Mouse (Mus musculus): ENCODE measurements around the gene Pnkd. TPM values are rescaled to one million over a fixed set of nuclear protein-coding genes. Genes with fewer than 3 reads are reported as not detected.
"Not testable (repeated sequence)": the region's sequence is repeated elsewhere in the genome, so short reads cannot be mapped to it uniquely, and the experiment has no call there.

Gene Pnkd
- polyA plus RNA-seq, 1 experiment from 2014 or later, result 167 TPM

DNA sequence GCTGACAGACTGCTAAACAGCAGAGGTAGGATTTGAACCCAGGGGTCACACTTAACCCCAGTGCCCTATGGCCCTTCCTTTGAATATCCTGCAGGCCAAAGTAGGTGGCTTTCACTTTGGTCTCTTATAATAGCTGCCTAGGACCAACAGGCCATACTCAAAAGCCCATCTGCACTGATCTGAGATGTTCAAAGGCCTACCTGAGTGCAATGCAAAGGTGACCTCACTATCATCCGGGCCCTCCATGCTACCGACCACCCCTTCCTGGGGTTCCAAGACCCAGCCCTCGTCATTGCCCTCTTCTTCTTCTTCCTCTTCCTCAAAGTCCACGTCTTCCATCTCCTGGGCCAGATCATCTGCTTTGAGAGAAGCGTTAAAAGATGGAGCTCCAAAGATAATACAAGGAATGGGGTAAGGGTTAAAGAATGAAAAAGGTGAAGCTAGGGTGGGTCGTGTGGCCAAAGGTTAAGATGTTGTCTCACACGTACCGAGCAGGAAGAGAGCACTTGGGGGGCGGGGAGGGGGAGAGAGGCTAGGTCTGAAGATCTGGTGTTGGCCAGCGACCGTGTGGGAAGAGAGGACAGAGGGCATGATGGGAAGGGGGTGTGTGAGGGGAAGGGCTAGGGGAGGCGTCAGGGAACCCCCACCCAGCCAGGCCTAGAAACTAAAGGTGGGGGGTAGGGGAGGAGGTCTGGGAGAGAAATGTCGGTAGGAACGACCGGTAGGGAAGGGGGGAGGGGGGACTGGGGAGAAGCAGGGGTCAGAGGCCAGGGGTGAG, 855 bp upstream of the Pnkd start:
- H3K4me1 ChIP-seq (ENCODE audit: control insufficient read depth, insufficient read depth, low read depth, low read length), result peaks cover 21% of the 10 kb centered on the region
- H3K27me3 ChIP-seq (replicated peaks; ENCODE audit: control insufficient read depth, insufficient read depth, low read length), result no peaks in the 10 kb centered on the region
- ATAC-seq, result peak; percentile 43
- H3K4me2 ChIP-seq (ENCODE audit: low read length), result peak overlapping the region; percentile 90
- peaks cover 23% of the 10 kb centered on the region for H3K36me3 ChIP-seq (ENCODE audit: control insufficient read depth, insufficient read depth, low read length)
- H3K9ac ChIP-seq (ENCODE audit: low read depth, low read length), result peak overlapping the region; percentile 84
- peak overlapping the region; percentile 84 for H3K27ac ChIP-seq (ENCODE audit: low read depth, low read length)
- H3K9me3 ChIP-seq (ENCODE audit: control insufficient read depth, low read length), result no peaks in the 10 kb centered on the region
- peak overlapping the region; percentile 86 for H3K4me3 ChIP-seq (ENCODE audit: low read length)
- 16% methylated on average over 15 of the region's 15 CpGs for WGBS

- Histone ChIP-seq H3K9me3 (ENCODE audit: control insufficient read depth, low read length) (no peaks in the 10 kb centered on the region), H3K4me2 (ENCODE audit: low read length) (peak overlapping the region; percentile 65), H3K4me3 (ENCODE audit: low read length) (peak overlapping the region; percentile 86), H3K27ac (ENCODE audit: low read depth, low read length) (peak overlapping the region; percentile 57), H3K36me3 (ENCODE audit: control insufficient read depth, insufficient read depth, low read length) (peaks cover 19% of the 10 kb centered on the region), H3K9ac (ENCODE audit: low read depth, low read length) (peak overlapping the region; percentile 69), H3K27me3 (replicated peaks; ENCODE audit: control insufficient read depth, insufficient read depth, low read length) (no peaks in the 10 kb centered on the region), H3K4me1 (ENCODE audit: control insufficient read depth, insufficient read depth, low read depth, low read length) (peaks cover 21% of the 10 kb centered on the region)
- WGBS, result 4% methylated on average over 23 of the region's 23 CpGs
- ATAC-seq, result no peak; the same call in 1 of the 2 replicates
Measured at GRCm38 (mm10) chr1:74285212-74286010, 681 bp downstream of the Pnkd start.

DNA sequence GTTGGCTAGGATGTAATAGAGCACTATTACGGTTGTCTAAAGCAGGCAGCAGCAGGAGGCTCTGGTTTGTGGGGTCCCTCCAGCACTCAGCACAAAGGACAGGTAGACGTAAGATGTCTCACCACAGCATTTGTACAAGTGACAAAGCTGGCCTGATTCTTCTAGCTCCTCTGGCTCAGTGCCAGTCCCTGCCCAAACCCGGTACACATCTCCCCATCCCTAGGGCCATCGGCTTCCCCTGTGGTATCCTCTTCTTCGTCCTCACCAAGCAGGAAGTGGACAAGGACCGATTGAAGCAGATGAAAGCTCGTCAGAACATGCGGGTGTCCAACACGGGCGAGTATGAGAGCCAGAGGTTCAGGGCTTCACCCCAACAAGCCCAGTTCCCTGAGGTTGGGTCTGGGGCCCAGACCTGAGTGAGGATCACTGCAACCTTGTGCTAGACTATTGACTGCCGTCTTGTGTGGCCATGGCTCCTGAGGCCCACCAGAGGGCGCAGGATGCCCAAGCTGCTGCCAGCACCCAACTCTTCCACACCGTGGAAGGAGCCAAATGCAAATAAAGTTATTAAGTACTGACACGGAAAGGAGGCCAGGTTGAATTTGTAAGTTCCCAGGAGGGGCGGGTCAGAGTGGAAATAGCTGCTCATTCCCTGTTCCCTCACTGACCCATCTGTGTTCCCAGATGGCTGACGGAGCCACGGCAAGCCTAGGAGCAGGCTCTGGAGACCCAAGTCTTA, 2.3 kb downstream of the Pnkd start:
- not testable (repeated sequence) for H3K27me3 ChIP-seq (replicated peaks; ENCODE audit: control insufficient read depth, insufficient read depth, low read length); H3K9ac ChIP-seq (ENCODE audit: low read depth, low read length); H3K27ac ChIP-seq (ENCODE audit: low read depth, low read length); H3K9me3 ChIP-seq (ENCODE audit: control insufficient read depth, low read length); ATAC-seq; H3K36me3 ChIP-seq (ENCODE audit: control insufficient read depth, insufficient read depth, low read length); H3K4me3 ChIP-seq (ENCODE audit: low read length); H3K4me2 ChIP-seq (ENCODE audit: low read length)
- 65% methylated on average over 15 of the region's 17 CpGs for WGBS
- peaks cover 21% of the 10 kb centered on the region for H3K4me1 ChIP-seq (ENCODE audit: control insufficient read depth, insufficient read depth, low read depth, low read length)

DNA sequence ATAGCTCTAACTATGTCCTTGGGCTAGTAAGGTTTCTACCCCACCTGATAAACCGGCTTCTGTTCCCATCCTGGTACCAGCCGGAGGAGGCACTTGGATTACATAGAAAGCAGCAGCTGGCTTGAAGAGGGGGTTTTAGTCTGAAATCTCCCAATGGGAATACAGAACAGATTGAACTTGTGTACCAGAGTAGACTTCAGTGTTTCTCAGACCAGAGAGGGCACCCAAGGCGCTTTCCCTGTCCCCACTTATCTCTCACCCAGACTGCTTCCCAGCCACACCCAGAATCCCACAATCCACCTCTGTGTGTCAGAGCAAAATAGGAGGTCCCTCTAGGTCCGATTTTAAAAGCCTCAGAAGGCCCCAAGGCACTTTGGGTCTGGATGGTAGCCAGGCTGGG, 3.6 kb downstream of the Pnkd start:
- Histone ChIP-seq H3K4me2 (ENCODE audit: low read length) (no peak overlapping the region), H3K9me3 (ENCODE audit: control insufficient read depth, low read length) (no peaks in the 10 kb centered on the region), H3K4me1 (ENCODE audit: control insufficient read depth, insufficient read depth, low read depth, low read length) (peaks cover 12% of the 10 kb centered on the region), H3K36me3 (ENCODE audit: control insufficient read depth, insufficient read depth, low read length) (no peaks in the 10 kb centered on the region; the same call in 1 of the 2 replicates), H3K4me3 (ENCODE audit: low read length) (no peak overlapping the region), H3K27ac (ENCODE audit: low read depth, low read length) (no peak overlapping the region), H3K9ac (ENCODE audit: low read depth, low read length) (peak overlapping the region; percentile 17; the same call in 1 of the 2 replicates), H3K27me3 (replicated peaks; ENCODE audit: control insufficient read depth, insufficient read depth, low read length) (no peaks in the 10 kb centered on the region)
- WGBS, result 75% methylated on average over 4 of the region's 4 CpGs
- no peak for ATAC-seq

GRCm38 (mm10) chr1:74289248-74289647, 4.5 kb downstream of the Pnkd start:
- ATAC-seq, result no peak
- H3K27me3 ChIP-seq (replicated peaks; ENCODE audit: control insufficient read depth, insufficient read depth, low read length), result no peaks in the 10 kb centered on the region
- no peaks in the 10 kb centered on the region; the same call in 1 of the 2 replicates for H3K36me3 ChIP-seq (ENCODE audit: control insufficient read depth, insufficient read depth, low read length)
- peaks cover 6% of the 10 kb centered on the region for H3K4me1 ChIP-seq (ENCODE audit: control insufficient read depth, insufficient read depth, low read depth, low read length)
- no peak overlapping the region for H3K9ac ChIP-seq (ENCODE audit: low read depth, low read length)
- H3K4me3 ChIP-seq (ENCODE audit: low read length), result no peak overlapping the region
- H3K4me2 ChIP-seq (ENCODE audit: low read length), result no peak overlapping the region
- no peak overlapping the region for H3K27ac ChIP-seq (ENCODE audit: low read depth, low read length)
- WGBS, result 91% methylated on average over 9 of the region's 9 CpGs
- no peaks in the 10 kb centered on the region for H3K9me3 ChIP-seq (ENCODE audit: control insufficient read depth, low read length)

GRCm38 (mm10) chr1:74289740-74290139, 5.0 kb downstream of the Pnkd start:
- Histone ChIP-seq H3K27me3 (replicated peaks; ENCODE audit: control insufficient read depth, insufficient read depth, low read length) (no peaks in the 10 kb centered on the region), H3K4me2 (ENCODE audit: low read length) (no peak overlapping the region), H3K9ac (ENCODE audit: low read depth, low read length) (no peak overlapping the region), H3K4me1 (ENCODE audit: control insufficient read depth, insufficient read depth, low read depth, low read length) (peaks cover 6% of the 10 kb centered on the region), H3K9me3 (ENCODE audit: control insufficient read depth, low read length) (no peaks in the 10 kb centered on the region), H3K27ac (ENCODE audit: low read depth, low read length) (no peak overlapping the region), H3K4me3 (ENCODE audit: low read length) (no peak overlapping the region), H3K36me3 (ENCODE audit: control insufficient read depth, insufficient read depth, low read length) (no peaks in the 10 kb centered on the region; the same call in 1 of the 2 replicates)
- WGBS, result 92% methylated on average over 2 of the region's 2 CpGs
- ATAC-seq, result no peak

DNA sequence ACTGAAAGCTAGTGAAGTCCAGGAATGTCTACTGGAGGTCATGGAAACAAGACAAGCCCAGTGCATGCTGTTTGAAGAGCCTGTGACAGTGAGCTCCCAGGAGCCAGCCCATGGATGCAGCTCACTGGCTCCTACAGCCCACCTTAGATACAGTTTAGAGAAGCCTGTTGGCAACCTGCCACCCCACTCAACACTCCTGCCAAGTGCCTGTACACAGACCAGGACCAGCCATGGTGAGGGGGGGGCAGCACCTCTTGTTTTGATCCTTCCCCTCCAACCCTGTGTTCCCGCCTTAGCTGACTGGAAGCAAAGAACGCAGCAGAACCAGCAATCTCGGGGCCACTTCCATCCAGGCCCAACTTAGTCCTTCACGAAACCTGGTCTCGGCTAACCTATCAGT, 5.4 kb downstream of the Pnkd start:
- Histone ChIP-seq H3K4me1 (ENCODE audit: control insufficient read depth, insufficient read depth, low read depth, low read length) (peaks cover 8% of the 10 kb centered on the region), H3K9ac (ENCODE audit: low read depth, low read length) (0 out of 2 replicates have a peak overlapping the region, but pooled peaks have one; percentile 8), H3K27me3 (replicated peaks; ENCODE audit: control insufficient read depth, insufficient read depth, low read length) (no peaks in the 10 kb centered on the region), H3K4me2 (ENCODE audit: low read length) (no peak overlapping the region), H3K36me3 (ENCODE audit: control insufficient read depth, insufficient read depth, low read length) (no peaks in the 10 kb centered on the region; the same call in 1 of the 2 replicates), H3K4me3 (ENCODE audit: low read length) (no peak overlapping the region), H3K9me3 (ENCODE audit: control insufficient read depth, low read length) (no peaks in the 10 kb centered on the region), H3K27ac (ENCODE audit: low read depth, low read length) (no peak overlapping the region)
- WGBS, result 84% methylated on average over 5 of the region's 5 CpGs
- ATAC-seq, result peak; percentile 29; the same call in 1 of the 2 replicates

DNA sequence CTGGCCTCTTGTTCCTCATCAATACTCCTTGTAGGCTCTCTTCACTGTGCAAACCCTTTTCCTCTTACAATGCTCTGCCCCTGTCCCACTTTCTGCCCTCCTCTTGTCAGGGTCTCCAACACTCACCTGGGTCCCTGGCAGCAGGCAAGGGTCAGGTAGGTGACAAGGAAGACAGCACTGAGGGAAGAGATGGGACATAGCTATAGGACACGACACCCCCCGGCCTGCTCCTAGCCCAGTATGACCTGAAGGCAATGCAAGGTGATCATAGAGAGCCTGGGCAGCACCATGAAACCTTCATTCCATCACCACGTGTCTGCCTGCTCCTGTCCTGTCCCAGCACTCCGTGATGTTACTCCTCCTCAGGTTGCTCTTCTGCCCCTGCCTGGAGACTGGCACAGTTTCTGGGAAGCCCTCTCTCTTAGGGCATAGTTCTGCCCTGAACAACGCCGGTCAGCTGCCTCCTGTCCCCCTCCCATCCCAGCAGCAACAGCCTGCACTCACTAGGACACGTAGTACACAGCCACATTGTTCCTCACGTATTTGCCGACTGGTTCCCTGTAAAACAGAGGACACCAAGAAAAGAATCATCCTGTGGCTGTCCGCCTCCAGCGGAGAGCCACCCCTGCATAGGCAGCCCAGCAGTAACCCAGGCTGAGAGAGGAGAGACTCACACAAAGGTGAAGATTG, 7.7 kb downstream of the Pnkd start:
- ATAC-seq, result no peak
- H3K27me3 ChIP-seq (replicated peaks; ENCODE audit: control insufficient read depth, insufficient read depth, low read length), result no peaks in the 10 kb centered on the region
- no peak overlapping the region for H3K4me3 ChIP-seq (ENCODE audit: low read length)
- H3K4me1 ChIP-seq (ENCODE audit: control insufficient read depth, insufficient read depth, low read depth, low read length), result peaks cover 23% of the 10 kb centered on the region
- H3K9me3 ChIP-seq (ENCODE audit: control insufficient read depth, low read length), result no peaks in the 10 kb centered on the region
- no peaks in the 10 kb centered on the region; the same call in 1 of the 2 replicates for H3K36me3 ChIP-seq (ENCODE audit: control insufficient read depth, insufficient read depth, low read length)
- no peak overlapping the region for H3K9ac ChIP-seq (ENCODE audit: low read depth, low read length)
- H3K4me2 ChIP-seq (ENCODE audit: low read length), result no peak overlapping the region
- WGBS, result 83% methylated on average over 11 of the region's 11 CpGs
- no peak overlapping the region for H3K27ac ChIP-seq (ENCODE audit: low read depth, low read length)
